Mouse (Mus musculus) urinary bladder, postnatal 25 days (tissue): Measurements from ENCODE around the gene Arhgap10.

Experiments used
- DNase-seq: peaks from one replicate; pipeline ENCODE4 v3.0.0; 2022; ENCODE audit warnings: low spot score

Gene Arhgap10

DNA sequence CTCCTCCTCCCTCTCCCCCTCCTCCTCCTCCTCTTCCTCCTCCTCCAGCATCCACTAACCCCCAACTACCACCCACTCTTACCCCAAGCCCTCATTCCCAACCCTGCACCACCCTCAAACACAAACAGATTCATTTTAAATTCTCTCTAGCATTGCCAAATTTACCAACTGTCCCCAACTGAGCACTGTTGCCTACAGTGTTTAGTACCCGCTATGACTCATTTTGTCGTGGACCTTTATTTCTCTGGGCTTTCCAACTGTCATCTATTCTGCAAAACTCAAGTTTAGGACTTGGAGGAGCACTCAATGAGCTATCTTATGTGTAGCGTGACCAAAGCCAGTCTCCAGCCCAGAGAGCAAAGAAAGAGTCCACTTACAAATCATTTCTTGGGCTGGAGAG, 115.8 kb downstream of the Arhgap10 start:
- no peak for DNase-seq

DNA sequence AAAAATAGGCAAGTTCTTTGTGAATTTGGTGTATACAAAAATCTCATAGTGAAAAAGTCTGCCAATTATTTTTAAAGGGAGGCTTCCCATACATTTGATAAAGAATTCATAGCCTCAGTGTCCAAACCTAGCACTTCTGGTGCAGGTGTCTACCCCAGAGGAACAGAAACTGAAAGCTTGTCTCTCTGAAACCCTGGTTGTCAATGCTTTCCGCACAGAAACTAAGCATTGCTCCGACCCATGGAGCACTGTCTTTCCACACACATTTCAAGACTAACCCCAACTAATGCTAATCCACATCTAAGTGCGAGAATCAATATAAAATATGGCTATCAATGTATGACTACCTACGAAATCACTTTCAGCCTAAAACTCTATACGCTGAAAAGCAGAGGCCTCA, 116.6 kb downstream of the Arhgap10 start:
- DNase-seq: no peak

DNA sequence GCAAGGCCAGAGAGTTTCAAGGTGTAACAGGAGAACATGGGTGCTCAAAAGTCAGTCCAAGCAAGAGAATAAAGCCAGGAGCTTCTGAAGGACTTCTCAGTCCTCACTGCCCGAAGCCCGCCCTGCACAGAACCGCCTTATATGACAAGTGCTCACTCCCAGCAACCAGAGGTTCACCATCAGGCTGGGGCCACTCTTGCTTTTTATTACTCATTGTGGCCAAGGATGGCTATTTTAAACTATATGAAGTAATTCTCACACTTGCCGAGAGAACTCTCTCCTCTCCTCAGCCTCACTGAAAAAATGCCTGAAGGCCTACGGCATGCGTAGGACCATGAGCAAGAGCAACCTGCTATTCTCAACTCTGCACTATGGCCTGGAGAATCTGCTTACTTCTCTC, 133.7 kb downstream of the Arhgap10 start:
- no peak for DNase-seq

DNA sequence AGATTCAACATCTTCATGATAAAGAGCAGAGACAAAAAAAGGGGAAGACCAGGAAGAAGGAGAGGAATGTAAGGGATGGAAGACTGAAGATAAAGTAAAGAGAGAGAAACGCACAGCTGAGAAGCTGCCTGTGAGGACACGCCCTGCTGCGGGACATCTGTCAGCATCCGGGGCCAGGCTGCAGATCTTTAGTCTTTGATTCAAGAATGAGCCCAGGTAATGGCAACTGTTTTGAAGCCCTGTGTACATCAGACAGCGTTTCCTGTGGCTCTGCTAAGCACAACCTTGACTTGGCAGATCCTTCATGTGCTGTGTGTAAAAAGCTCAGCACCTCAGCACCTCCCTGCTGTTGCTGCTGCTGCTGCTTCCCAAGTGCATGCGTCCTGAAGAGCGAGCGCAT, 134.1 kb downstream of the Arhgap10 start:
- DNase-seq: no peak

DNA sequence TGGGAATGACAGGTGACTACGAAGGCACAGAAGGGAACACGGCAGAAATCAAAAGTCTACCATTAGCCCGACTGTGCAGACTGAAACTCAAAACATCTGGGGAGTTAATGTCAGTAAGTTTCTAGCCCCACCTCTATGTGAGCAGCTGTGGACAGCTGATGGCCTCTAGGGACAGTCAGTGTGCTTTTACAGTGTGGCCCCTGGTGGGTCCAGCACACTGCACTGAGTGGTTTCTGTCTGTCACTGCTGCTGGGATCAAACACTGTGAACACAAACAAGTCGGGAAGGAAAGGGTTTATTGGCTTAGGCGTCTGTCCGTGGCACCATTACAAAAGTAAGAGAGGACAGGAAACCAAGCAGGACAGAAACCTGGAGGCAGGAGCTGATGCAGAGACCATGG, 136.9 kb downstream of the Arhgap10 start:
- DNase-seq: no peak

DNA sequence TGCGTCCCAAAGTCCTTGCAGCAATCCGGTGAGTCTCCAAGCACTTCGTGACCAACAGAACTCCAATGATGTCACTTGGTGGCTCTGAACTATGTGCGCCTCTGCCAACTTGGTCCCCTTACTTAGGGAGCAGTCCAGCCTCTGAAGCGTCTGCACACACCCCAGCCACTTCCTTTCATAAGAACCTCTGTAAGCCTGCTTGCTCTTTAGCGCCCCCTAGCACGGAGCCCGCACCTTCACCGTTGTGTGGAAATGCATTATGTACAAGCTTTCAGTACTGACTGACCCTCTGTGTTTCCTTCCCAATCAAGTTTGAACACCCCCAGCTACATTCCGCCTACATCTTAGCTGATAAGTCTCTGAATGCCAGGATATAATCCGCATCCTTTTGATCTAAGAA, 138.5 kb downstream of the Arhgap10 start:
- no peak for DNase-seq

DNA sequence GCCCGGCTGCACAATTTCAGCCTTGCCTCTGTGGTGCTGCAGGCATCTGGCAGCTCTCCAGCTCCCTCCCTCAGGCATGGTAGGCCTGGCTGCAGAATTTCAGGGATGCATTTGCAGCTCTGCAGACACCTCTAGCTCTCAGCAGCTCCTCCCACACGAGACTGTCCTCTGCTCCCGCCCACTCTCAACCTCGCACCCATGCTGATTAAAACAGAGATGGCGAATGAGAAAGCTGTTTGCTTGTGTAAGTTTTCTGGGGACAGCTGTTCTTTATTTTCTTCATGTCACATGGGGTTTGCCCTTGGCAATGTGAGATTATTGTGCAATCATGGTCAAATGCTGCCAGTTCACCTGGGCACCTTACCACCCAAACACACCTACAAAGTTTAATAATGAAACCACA, 141.3 kb downstream of the Arhgap10 start:
- no peak for DNase-seq

DNA sequence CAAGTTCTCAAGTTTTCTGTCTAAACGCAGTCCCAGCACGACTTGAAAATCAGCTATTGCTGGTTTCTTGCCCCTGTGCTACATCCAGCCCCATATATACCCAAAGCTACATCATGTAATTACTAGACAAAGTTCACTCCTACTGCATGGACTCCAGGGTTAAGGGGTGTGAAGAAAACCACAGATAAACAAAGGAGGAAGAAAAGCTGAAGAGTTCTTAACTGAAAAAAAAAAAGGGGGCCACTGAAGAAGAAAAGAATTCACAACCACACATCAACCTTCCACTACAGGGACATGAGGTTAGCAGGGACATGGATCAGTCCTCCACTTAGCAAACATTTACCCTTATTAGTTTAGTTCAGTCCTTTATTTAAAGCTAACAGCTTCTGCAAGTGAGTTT, 141.8 kb downstream of the Arhgap10 start:
- DNase-seq: no peak

DNA sequence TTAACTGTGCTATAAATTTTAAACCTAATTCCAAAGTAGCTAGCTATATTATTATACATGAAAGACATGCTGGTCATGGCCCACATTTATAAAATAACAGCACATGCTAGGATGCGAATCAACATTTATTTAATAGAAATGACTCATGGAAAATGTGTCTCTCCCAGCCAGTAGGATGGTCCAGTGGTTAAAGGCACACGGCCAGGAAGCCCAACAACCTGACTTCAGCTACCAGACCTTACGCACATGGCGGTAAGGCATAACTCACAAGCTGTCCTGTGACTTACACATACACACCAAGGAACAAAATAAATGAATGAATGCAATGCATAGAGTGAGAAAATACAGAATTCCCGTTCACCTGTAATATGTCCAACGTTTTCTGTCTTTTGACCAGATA, 146.7 kb downstream of the Arhgap10 start:
- DNase-seq: no peak

DNA sequence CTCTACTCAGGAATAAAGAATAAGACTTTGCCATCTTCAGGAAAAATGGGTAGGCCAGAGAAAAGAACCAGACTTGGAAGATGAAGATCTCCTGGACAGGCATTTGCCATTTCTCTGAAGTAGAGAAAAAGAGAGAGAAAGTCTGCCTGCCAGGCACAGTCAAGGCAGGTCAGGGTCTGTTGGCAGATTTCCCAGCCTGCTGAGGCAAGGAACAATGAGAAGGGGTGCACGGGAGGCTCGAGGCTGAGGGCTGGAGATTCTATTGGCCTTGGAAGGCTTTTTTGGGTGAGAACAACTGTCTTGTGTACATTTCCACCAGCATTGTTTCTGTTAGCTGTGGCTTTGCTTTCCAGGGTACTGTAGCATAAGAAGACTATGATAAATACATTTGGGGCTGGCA, 147.4 kb downstream of the Arhgap10 start:
- no peak for DNase-seq

DNA sequence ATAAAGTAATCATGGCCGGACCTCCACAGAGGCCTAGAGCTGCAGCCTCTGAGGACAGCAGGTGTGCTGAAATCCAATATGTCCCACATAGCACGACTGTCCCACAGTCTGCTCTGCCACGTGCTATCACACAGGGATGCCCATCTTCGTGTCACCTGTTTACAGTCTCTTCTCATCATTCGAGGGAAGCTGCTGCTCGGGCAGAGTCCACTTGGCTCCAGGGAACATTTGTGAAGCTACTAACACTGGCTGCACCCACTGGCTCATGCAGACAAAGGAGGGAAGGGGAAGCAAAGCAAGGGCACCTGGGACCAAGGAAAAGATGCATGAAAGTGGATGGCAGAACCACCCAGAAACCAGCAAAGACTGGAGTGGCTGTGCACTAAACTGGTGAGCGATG, 148.1 kb downstream of the Arhgap10 start:
- DNase-seq: no peak

DNA sequence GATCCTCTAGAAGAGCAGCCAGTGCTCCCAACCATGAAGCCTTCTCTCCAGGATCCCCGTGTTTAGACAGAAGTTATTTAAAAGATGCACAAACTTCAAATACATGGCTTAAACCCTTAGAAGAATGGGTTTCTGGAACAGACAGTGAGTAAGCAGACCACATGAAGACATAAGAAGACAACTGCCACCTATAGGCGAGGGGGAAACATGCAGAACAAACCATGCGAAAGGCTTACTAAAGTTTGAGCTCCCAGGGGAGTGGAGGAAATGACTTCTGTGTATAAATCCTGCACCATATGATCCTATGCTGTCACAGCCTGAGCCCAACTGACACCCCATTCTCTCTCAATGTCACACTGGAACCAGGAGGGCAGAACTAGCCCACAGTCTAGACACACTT, 150.7 kb downstream of the Arhgap10 start:
- no peak for DNase-seq

DNA sequence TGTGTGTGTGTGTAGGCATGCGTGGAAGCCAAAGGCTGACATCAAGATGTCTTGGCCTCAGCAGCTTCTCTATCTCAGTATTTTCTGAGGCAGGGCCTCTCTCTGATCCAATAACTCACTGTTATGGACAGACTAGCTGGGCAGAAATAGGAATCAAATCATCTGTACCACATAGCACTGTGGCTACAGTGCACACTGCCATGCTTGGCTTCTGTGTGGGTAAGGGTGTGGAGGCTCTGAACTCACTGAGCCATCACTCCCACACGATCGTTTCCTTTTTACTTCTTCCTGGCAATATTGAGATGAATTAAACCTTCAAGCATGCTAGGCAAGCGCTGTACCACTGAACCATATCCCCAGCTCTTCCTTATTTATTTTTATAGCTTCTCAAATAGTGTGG, 151.3 kb downstream of the Arhgap10 start:
- no peak for DNase-seq

DNA sequence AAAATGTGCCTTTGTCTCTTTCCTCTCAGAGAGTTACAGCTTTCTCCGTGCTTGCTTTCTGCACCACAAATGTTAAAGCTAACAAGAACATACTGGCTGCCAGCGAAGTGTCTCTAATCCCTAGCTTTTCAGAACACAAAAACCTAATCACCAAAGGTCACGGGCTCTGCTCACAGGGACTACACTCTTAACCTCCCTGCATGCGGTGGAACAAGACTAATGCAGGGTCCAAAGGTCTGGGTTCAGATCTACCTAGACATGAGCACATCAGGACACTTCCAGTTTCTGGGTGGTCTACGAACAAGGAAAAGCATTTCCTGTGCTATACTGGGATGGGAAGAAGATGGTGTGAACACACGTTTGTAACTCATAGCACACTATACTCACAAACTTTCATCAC, 151.8 kb downstream of the Arhgap10 start:
- no peak for DNase-seq

DNA sequence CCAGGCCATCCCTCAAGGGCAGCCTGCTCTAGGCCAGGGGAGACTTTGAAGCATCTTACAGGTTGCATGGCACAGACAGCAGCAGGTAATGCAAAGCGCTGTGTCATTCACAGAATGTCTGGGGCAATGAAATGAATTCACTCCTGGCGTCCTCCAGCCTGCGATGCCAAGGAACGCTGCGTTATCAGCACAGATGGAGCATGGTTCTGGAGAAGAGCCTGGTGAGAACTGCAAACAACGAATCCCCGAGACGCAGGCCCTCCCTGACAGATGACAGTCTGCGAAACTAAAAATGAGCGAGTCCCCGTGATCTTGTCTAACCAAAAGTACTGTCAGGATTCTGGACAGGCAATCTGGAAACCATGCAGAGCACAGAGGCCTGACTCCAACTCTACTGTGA, 153.3 kb downstream of the Arhgap10 start:
- no peak for DNase-seq

DNA sequence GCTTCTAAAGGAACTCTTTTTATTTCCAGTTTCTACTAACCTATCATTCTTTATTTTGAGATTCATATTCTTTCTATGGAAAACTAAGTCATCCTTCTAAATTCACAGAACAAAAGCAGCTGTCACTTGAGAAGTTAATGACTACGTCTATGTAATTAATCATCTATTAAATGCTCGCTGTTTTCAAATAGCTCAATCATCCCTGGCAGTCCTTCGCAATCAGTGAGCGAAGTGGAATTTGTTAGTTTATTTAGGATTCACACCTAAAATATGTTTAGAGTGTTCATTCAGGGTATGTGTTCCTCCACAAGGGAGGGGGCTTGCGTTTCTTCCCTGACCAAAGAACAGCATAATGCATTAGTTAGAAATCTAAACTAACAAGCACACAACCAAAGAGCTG, 156.9 kb downstream of the Arhgap10 start:
- DNase-seq: no peak

DNA sequence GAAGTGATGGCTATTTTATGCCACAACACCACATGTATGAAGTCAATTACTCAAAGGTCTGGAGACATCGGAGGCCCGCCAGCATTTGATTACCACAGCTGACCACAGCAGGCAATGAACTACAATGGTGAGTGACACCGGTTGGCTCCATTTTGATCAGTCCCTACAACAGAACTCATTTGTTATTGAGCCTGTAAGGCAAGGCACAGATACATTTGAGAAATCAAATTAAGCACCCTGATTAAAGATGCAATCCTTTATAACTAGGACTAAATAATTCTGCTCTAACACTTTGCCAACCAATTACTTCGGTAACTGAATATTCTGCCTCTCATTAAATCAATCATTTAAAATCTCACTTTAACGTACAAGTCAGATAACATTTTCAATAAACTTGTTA, 157.3 kb downstream of the Arhgap10 start:
- DNase-seq: no peak

DNA sequence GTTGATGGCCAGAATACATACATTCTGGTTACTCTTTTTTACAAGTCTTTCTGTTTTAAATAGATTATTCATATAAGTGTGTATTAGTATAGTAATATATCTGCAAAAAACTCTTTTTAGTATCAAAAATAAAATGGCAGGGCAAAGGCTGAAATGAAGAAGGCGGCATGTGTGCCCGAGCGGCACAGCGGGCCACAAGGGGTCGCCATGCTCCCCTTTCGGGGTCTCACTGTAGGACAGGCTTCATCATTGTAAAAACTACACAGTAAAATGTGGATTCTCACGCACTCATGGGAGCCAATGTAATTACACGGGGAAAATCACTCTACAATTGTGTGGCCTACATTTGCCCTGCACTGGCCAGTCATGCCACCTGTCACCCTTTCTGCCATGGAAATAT, 160.6 kb downstream of the Arhgap10 start:
- DNase-seq: no peak

DNA sequence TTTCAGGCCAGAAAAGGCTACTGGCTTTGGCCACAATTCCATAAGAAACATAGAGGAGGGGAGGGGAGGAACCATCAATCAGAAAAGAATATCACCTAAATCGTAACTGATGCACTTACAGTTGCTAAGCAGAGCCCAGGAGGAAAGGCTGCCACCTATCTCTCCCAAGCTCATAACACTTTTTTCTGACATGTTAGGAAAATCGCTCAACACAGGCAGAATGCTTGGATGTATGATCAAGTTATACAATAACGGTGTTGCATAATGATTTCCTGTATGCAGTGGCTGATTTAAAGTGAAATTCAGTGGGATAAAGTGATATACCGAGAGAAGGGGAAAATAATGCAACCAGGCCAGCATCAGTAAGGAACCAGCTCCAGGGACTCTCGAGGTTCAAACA, 162.4 kb downstream of the Arhgap10 start:
- DNase-seq: no peak

DNA sequence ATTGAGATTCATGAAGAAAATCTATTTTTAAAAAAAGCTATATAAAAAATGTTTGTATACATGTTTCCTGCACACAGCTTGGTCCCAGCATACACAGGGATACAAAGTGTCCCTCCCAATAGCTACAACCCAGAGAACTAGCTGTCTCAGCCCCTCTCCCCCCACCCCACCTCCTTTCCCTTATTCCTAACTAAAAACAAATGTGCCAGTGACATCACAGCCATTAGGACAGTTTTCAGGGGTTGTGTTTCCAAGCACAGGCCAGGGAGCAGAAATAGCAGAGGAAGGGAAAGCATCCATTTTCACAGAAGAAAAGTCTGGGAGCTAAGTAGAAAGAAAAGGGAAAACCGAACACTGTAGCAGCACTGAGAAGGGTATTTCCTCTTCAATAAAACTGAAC, 163.6 kb downstream of the Arhgap10 start:
- no peak for DNase-seq

DNA sequence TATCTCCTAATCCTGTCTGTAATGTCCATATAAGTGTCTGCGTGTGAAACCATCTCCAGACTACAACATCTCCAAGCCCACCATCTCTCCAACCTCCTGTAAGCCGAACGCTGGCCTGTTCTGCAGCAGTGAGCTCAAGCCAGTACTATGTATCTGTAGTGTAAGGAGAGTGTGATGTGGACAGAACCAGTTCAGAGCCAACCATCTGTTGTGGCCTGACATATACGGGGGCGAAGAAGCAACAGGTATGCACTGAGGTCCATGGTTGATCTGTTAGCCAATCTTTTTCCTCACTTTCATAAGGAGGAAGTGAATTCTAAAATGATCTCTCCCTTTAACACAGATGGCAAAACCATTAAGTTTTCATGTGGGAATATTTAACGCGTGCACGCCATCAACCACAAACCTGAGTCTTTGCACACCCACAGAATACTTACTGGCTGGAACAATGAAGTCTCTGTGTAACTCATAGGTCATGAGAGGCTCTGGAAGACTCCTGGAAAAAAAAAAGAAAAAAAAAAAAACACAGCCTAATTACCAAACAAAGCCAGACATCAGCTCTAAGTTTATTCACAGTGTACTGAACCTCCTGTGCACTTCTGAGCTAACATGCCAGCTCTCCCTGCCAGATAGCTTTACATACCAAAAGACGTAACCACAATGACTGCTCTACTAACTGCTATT, 166.4 kb downstream of the Arhgap10 start:
- DNase-seq: no peak

DNA sequence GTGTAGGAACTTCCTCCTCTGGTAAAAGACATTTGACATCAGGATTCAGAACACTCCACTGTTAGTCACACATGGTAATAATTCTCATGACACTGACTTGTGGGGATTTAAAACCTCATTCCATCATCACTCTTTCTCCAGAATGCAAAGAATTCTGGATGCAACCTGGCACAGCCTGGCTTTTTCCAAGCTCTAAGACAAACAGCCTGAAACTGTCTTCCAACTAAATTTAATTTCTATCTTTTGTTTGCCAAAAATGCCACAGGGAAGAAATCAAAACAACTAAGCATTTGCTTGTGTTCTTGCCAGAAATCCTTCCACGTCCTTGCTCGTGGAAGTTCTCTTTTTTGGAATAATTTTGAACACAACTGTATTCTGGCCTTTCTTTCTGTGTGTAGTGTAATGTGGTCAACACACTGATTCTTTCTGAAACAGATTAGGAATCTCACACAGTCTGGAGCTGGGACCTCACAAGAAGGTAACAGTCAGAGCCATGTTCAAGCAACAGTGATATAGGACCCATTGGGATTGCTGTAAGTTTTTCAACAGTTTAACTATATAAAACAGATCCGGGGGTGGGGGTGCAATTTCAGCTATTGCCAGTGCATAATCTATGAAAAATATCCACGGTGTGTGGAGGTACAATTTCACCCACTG, 167.5 kb downstream of the Arhgap10 start:
- no peak for DNase-seq

DNA sequence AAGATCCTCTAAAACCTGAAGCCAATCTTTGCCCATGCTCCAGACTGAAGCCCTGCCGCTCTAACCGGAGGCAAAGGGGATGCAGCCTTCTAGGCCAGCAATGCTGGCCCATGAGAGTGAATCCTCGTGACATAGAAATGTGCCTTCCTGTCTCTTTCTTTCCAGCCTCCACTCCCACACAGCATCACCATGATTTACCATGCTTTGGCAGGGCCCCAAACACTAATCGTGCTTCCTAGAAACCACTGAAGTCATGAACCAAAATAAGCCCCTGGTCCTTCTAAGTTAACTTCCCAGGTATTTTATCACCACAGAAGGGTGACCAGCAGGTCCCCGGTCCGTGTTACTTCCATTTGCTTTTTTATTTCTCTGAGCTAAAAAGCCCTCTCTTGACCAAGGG, 173.8 kb downstream of the Arhgap10 start:
- DNase-seq: no peak

DNA sequence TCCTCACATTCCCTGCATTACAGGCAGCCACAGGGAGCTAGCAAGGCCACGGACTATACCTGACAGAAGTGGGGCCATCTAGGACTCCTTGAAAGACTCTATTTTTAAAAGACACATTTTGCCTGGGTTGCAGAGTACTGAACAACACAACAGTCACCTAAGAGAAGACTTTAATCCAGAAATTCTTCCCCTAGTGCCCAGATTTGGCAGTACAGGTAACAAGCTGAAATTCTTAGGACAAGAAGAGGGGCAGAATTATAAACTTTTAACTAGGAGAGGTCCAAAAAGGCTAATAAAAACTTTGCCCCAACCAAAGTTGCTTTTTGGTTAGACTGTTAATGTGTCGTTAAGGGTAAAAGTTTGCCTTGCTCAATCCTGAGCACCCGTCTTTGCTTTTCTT, 174.4 kb downstream of the Arhgap10 start:
- no peak for DNase-seq
